Mouse (Mus musculus): ENCODE results near the gene Dennd6b.

Gene Dennd6b

GRCm38 (mm10) chr15:89196313-89196706, at the start of gene Dennd6b:
Dennd6b (minus strand) TSS chr15:89196496.
- peak; percentile 95 for DNase-seq (ENCODE audit: low read depth, low spot score)

- no peak for DNase-seq (ENCODE audit: low read depth, low spot score)
These were observed 44.7 kb upstream of the Dennd6b start for GRCm38 (mm10) chr15:89241025-89241424.

GRCm38 (mm10) chr15:89239751-89240392, 43.6 kb upstream of the Dennd6b start:
- DNase-seq (ENCODE audit: low read depth, low spot score): no peak

GRCm38 (mm10) chr15:89234052-89234451, 37.8 kb upstream of the Dennd6b start:
- DNase-seq (ENCODE audit: low read depth, low spot score): no peak

GRCm38 (mm10) chr15:89233586-89233985, 37.3 kb upstream of the Dennd6b start:
- peak; percentile 73 for DNase-seq (ENCODE audit: low read depth, low spot score)

- DNase-seq (ENCODE audit: low read depth, low spot score): peak; percentile 91
These were observed 19.4 kb upstream of the Dennd6b start for GRCm38 (mm10) chr15:89215611-89216233.

- peak; percentile 33 for DNase-seq (ENCODE audit: low read depth, low spot score)
These were observed 18.7 kb upstream of the Dennd6b start for GRCm38 (mm10) chr15:89214953-89215352.

GRCm38 (mm10) chr15:89213517-89213916, 17.2 kb upstream of the Dennd6b start:
- DNase-seq (ENCODE audit: low read depth, low spot score): no peak

- no peak for DNase-seq (ENCODE audit: low read depth, low spot score)
These were observed 16.2 kb upstream of the Dennd6b start for GRCm38 (mm10) chr15:89212495-89212894.

GRCm38 (mm10) chr15:89211716-89212461, 15.6 kb upstream of the Dennd6b start:
- DNase-seq (ENCODE audit: low read depth, low spot score): peak; percentile 31

GRCm38 (mm10) chr15:89210915-89211715, 14.8 kb upstream of the Dennd6b start, which contains the start of gene Ppp6r2:
Ppp6r2 (plus strand) TSS chr15:89211553.
- peak; percentile 91 for DNase-seq (ENCODE audit: low read depth, low spot score)

GRCm38 (mm10) chr15:89209886-89210761, 13.8 kb upstream of the Dennd6b start:
- peak; percentile 78 for DNase-seq (ENCODE audit: low read depth, low spot score)

GRCm38 (mm10) chr15:89207457-89207856, 11.2 kb upstream of the Dennd6b start:
- no peak for DNase-seq (ENCODE audit: low read depth, low spot score)

GRCm38 (mm10) chr15:89197056-89197455, 760 bp upstream of the Dennd6b start:
- DNase-seq (ENCODE audit: low read depth, low spot score): no peak

- DNase-seq (ENCODE audit: low read depth, low spot score): peak; percentile 85
These were observed 495 bp downstream of the Dennd6b start for GRCm38 (mm10) chr15:89195690-89196312.

GRCm38 (mm10) chr15:89195261-89195681, 1.0 kb downstream of the Dennd6b start:
- no peak for DNase-seq (ENCODE audit: low read depth, low spot score)

- DNase-seq (ENCODE audit: low read depth, low spot score): no peak
These were observed 11.4 kb downstream of the Dennd6b start for GRCm38 (mm10) chr15:89184937-89185227.

- DNase-seq (ENCODE audit: low read depth, low spot score): no peak
These were observed 12.0 kb downstream of the Dennd6b start for GRCm38 (mm10) chr15:89184141-89184936.

GRCm38 (mm10) chr15:89182842-89183241, 13.5 kb downstream of the Dennd6b start:
- DNase-seq (ENCODE audit: low read depth, low spot score): no peak

- no peak for DNase-seq (ENCODE audit: low read depth, low spot score)
These were observed 14.0 kb downstream of the Dennd6b start for GRCm38 (mm10) chr15:89182328-89182741.
